Mouse (Mus musculus): ENCODE results near the gene Tmem97.

The Tmem97 gene

GRCm38 (mm10) chr11:78530001-78530400, 20.6 kb downstream of the Tmem97 start:
- TF ChIP-seq GATA4 (IDR thresholded peaks at IDR 0.05; ENCODE audit: insufficient replicate concordance, low read length), result no peak

- TF ChIP-seq GATA4 (IDR thresholded peaks at IDR 0.05; ENCODE audit: insufficient replicate concordance, low read length), result no peak
These were observed 21.9 kb downstream of the Tmem97 start for GRCm38 (mm10) chr11:78528714-78529113.

- no peak for TF ChIP-seq GATA4 (IDR thresholded peaks at IDR 0.05; ENCODE audit: insufficient replicate concordance, low read length)
These were observed 25.7 kb downstream of the Tmem97 start for GRCm38 (mm10) chr11:78524838-78525237.

GRCm38 (mm10) chr11:78523241-78523955, 27.2 kb downstream of the Tmem97 start:
- TF ChIP-seq GATA4 (IDR thresholded peaks at IDR 0.05; ENCODE audit: insufficient replicate concordance, low read length), result no peak

GRCm38 (mm10) chr11:78522481-78522997, 28.0 kb downstream of the Tmem97 start:
- TF ChIP-seq GATA4 (IDR thresholded peaks at IDR 0.05; ENCODE audit: insufficient replicate concordance, low read length), result no peak

- TF ChIP-seq GATA4 (IDR thresholded peaks at IDR 0.05; ENCODE audit: insufficient replicate concordance, low read length), result no peak
These were observed 28.7 kb downstream of the Tmem97 start for GRCm38 (mm10) chr11:78521880-78522279.

- TF ChIP-seq GATA4 (IDR thresholded peaks at IDR 0.05; ENCODE audit: insufficient replicate concordance, low read length), result no peak
These were observed 31.6 kb downstream of the Tmem97 start for GRCm38 (mm10) chr11:78518931-78519330.

- TF ChIP-seq GATA4 (IDR thresholded peaks at IDR 0.05; ENCODE audit: insufficient replicate concordance, low read length), result no peak
These were observed 34.8 kb downstream of the Tmem97 start for GRCm38 (mm10) chr11:78515549-78516325.

- TF ChIP-seq GATA4 (IDR thresholded peaks at IDR 0.05; ENCODE audit: insufficient replicate concordance, low read length), result no peak
These were observed 37.3 kb downstream of the Tmem97 start for GRCm38 (mm10) chr11:78513106-78513790.

GRCm38 (mm10) chr11:78512025-78512957, 38.3 kb downstream of the Tmem97 start, which contains the start of the genes Tmem199 and Poldip2:
Gene Tmem199 (minus strand): TSS chr11:78512172.
Gene Poldip2 (plus strand): TSS chr11:78512193.
- no peak for TF ChIP-seq GATA4 (IDR thresholded peaks at IDR 0.05; ENCODE audit: insufficient replicate concordance, low read length)

GRCm38 (mm10) chr11:78509148-78509547, 41.4 kb downstream of the Tmem97 start:
- TF ChIP-seq GATA4 (IDR thresholded peaks at IDR 0.05; ENCODE audit: insufficient replicate concordance, low read length), result no peak

- TF ChIP-seq GATA4 (IDR thresholded peaks at IDR 0.05; ENCODE audit: insufficient replicate concordance, low read length), result no peak
These were observed 45.1 kb downstream of the Tmem97 start for GRCm38 (mm10) chr11:78505430-78505829.

- no peak for TF ChIP-seq GATA4 (IDR thresholded peaks at IDR 0.05; ENCODE audit: insufficient replicate concordance, low read length)
These were observed 47.5 kb downstream of the Tmem97 start, which contains the start of gene Sebox for GRCm38 (mm10) chr11:78502909-78503650. Gene Sebox (plus strand): TSS chr11:78503447.

- TF ChIP-seq GATA4 (IDR thresholded peaks at IDR 0.05; ENCODE audit: insufficient replicate concordance, low read length), result no peak
These were observed 49.0 kb downstream of the Tmem97 start for GRCm38 (mm10) chr11:78501529-78501928.

All from liver, adult (tissue).